Mouse (Mus musculus) left cerebral cortex, adult 8-10 months (tissue): ENCODE measurements around the gene Vmn2r11. TPM values are rescaled to one million over a fixed set of nuclear protein-coding genes. Genes with fewer than 3 reads are reported as not detected.
"Not testable (repeated sequence)": the region's sequence is repeated elsewhere in the genome, so short reads cannot be mapped to it uniquely, and the experiment has no call there.

ENCODE experiments used
- DNase-seq, 2 experiments: peaks; one replicate each; pipeline ENCODE4 v3.0.0; 2022; ENCODE audit warnings: low spot score in 2 of 2
- total RNA-seq, 4 experiments: library from RNA; stranded (reverse); gene quantifications; 2 replicates each; pipeline ENCODE4 v1.2.4; 2022

The Vmn2r11 gene
- total RNA-seq = not detected

- not testable (repeated sequence) for DNase-seq
Observed at GRCm38 (mm10) chr5:109059469-109059868, at the start of gene Vmn2r11. Gene Vmn2r11 (minus strand): TSS chr5:109059569.

DNA sequence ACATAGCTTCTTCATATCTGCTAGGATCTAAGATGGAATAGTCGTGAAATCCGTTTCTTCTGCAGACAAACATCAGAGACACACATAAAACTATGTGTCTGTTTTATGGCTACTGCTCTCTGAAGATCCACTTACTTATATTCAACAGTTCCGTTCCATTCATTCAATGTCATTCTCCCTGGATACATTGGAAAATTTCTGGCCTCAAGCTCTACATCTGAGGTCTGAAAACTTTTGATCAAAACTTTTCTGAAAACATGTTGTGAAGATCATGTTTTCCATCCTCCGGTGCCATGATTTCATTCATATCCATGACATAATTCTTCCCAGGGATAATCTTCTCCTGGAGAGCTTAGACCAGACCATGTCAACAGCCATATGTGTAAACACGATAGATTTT is 38.5 kb upstream of the Vmn2r11 start, which contains the start of gene Vmn2r12:
Gene Vmn2r12 (minus strand): TSS at position 101 of the 400 bp plus-strand sequence.
- DNase-seq = not testable (repeated sequence)

DNA sequence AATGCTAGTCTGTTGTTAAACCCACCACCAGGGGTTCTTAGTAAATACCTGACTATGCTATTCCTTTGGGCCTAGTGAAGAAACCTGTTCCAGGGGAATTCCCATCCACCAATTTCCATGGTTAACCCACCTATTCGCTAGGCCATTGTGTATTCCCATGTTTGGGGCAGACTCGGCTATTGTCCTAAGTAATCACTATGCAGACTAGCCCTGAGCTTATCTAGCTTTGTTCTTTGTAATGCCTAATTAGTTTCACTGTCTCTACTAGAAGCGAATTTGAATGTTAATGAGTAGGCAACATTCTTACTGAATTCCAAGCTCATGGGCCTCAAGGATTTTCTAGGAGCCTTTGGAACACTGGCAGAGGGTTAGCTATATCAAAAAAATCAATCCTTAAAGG is 37.1 kb upstream of the Vmn2r11 start:
- DNase-seq = not testable (repeated sequence)

GRCm38 (mm10) chr5:109072016-109072415 is 12.6 kb upstream of the Vmn2r11 start:
- not testable (repeated sequence) for DNase-seq

DNA sequence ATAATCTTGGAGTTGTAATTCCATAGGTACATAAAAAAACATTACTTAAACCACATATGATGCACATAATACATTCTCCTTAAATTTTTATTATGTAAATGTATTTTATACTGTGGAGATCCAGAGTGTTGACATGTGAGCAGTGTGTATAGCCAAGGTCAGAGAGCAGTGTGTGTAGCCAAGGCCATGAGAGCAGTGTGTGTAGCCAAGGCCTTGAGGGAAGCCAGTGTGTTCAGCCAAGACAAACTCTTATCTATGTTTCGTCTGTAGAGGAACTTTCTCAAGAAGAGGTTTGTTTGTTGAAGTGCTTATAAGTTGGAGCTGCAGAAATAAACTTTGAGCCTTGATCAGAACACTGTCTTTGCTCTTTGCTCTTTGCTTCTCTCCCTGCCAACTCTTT is 4.1 kb downstream of the Vmn2r11 start:
- DNase-seq = no peak

- DNase-seq = no peak
Observed at GRCm38 (mm10) chr5:109032591-109032990, 26.8 kb downstream of the Vmn2r11 start.

DNA sequence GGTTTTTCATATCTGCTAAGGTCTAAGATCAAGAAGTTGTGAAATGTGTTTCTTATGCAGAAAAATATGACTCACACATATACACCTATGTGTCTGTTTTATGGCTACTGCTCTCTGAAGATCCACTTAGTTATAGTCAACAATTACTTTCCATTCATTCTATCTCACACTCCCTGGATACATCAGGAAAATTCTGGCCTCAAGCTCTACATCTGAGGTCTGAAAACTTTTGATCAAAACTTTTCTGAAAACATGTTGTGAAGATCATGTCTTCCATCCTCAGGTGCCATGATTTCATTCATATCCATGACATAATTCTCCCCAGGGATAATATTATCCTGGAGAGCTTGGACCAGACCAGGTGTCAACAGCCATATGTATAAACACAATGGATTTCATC is 52.9 kb downstream of the Vmn2r11 start, which contains the start of gene Vmn2r10:
Gene Vmn2r10 (minus strand): TSS at position 101 of the 400 bp plus-strand sequence.
- not testable (repeated sequence) for DNase-seq

Other genes with a start within 250 kb of the Vmn2r11 start
- gene Vmn2r9, start 207.0 kb downstream of the Vmn2r11 start, total RNA-seq = not detected
- gene Vmn2r10, start 53.0 kb downstream of the Vmn2r11 start, total RNA-seq = not detected
- gene Vmn2r12, start 38.4 kb upstream of the Vmn2r11 start, total RNA-seq = not detected
- under 1 TPM in 1 of 4 experiments, not detected in 3; 0.09 TPM for gene Vmn2r13, start 132.6 kb upstream of the Vmn2r11 start, total RNA-seq
- gene Vmn2r14, start 165.1 kb upstream of the Vmn2r11 start, total RNA-seq = not detected
- gene Vmn2r15, start 238.1 kb upstream of the Vmn2r11 start, total RNA-seq = not detected